Mouse (Mus musculus): ENCODE data around the gene Nup107.

GRCm38 (mm10) chr10:117762966-117763365 is 29.5 kb downstream of the Nup107 start:
- TF ChIP-seq POLR2A (IDR thresholded peaks at IDR 0.05; ENCODE audit: extremely low read depth, insufficient read depth, low read length) (no peak), CTCF (IDR thresholded peaks at IDR 0.05; ENCODE audit: extremely low read depth, insufficient read depth, low read length) (no peak)

Data from cortical plate, adult 2 months (tissue).